Mouse (Mus musculus) midbrain, embryonic 14.5 days (tissue): ENCODE data around the gene Uxs1. TPM values are rescaled to one million over a fixed set of nuclear protein-coding genes. Genes with fewer than 3 reads are reported as not detected.

Experiments used
- ATAC-seq: fragments of 200-750 bp; cut with Nextera tagmentation; 2 replicates; pipeline ENCODE4 v1.8.0; 2017; ENCODE audit warnings: moderate number of reproducible peaks, moderate library complexity; ENCODE audit not compliant: low FRiP score, low TSS enrichment
- DNase-seq: peaks from one replicate; pipeline ENCODE4 v3.0.0-alpha.2; 2015
- H3K27ac ChIP-seq: fragments of 300-500 bp; sonication (generic); replicated peaks from 2 replicates; pipeline ENCODE4 v1.5.1; 2014; ENCODE audit warnings: mild to moderate bottlenecking, low read depth, low read length, moderate library complexity
- H3K27me3 ChIP-seq: fragments of 300-500 bp; sonication (generic); 2 replicates; pipeline ENCODE4 v1.6.1; 2014; ENCODE audit warnings: low read length, control low read depth, mixed read lengths; ENCODE audit not compliant: control insufficient read depth, insufficient read depth
- H3K36me3 ChIP-seq: fragments of 300-500 bp; sonication (generic); 2 replicates; pipeline ENCODE4 v1.6.1; 2014; ENCODE audit warnings: low read length, control low read depth; ENCODE audit not compliant: control insufficient read depth, insufficient read depth
- H3K4me1 ChIP-seq: fragments of 300-500 bp; sonication (generic); 2 replicates; pipeline ENCODE4 v1.6.1; 2014; ENCODE audit warnings: mild to moderate bottlenecking, antibody characterized with exemption, low read length, control low read depth; ENCODE audit not compliant: control insufficient read depth, insufficient read depth
- H3K4me2 ChIP-seq: fragments of 300-500 bp; sonication (generic); 2 replicates; pipeline ENCODE4 v1.6.1; 2014; ENCODE audit warnings: mild to moderate bottlenecking, low read length, moderate library complexity
- H3K4me3 ChIP-seq: fragments of 300-500 bp; sonication (generic); replicated peaks from 2 replicates; pipeline ENCODE4 v1.5.1; 2014; ENCODE audit warnings: low read depth, low read length
- H3K9ac ChIP-seq: fragments of 300-500 bp; sonication (generic); replicated peaks from 2 replicates; pipeline ENCODE4 v1.6.1; 2014; ENCODE audit warnings: mild to moderate bottlenecking, low read length, moderate library complexity
- H3K9me3 ChIP-seq: fragments of 300-500 bp; sonication (generic); 2 replicates; pipeline ENCODE4 v1.6.1; 2016; ENCODE audit warnings: low read length, control low read depth, mixed read lengths; ENCODE audit not compliant: control insufficient read depth
- WGBS: fragments of 180-500 bp; shearing (Covaris S2); extraction: QIAGEN DNeasy Blood & Tissue Kit; methylation state at CpG from one replicate; pipeline ENCODE4 v1.1.7; 2014; 5-methylcytosine and 5-hydroxymethylcytosine counted together
- polyA plus RNA-seq: library from polyadenylated mRNA; unstranded; fragments of >200 nt; fragmentation: Nextera tagmentation; extraction: Ambion mirVana; gene quantifications from 2 replicates; pipeline ENCODE4 v1.2.1, GENCODE M21; 2014

Uxs1 gene
- 13.9 and 14.8 TPM in 2 replicates for polyA plus RNA-seq

GRCm38 (mm10) chr1:43827763-43828194 is at the start of gene Uxs1:
TSS of gene Uxs1 (minus strand) at chr1:43827800.
- Histone ChIP-seq H3K27me3 (no peaks in the 10 kb centered on the region), H3K4me1 (peaks cover 18% of the 10 kb centered on the region), H3K27ac (peak within 1 kb of the TSS; percentile 94), H3K36me3 (no peaks in the 10 kb centered on the region), H3K4me3 (peak within 1 kb of the TSS; percentile 88), H3K4me2 (peak within 1 kb of the TSS; percentile 77), H3K9me3 (no peaks in the 10 kb centered on the region), H3K9ac (peak within 1 kb of the TSS; percentile 85)
- ATAC-seq (peak; percentile 98), DNase-seq (peak; percentile 99)
- WGBS = under 1% methylated on average over 41 of the region's 41 CpGs

GRCm38 (mm10) chr1:43877233-43877632 is 49.6 kb upstream of the Uxs1 start:
- no peaks in the 10 kb centered on the region for H3K36me3 ChIP-seq
- no peak overlapping the region for H3K27ac ChIP-seq
- DNase-seq (no peak), ATAC-seq (no peak)
- H3K4me2 ChIP-seq = no peak overlapping the region
- H3K4me3 ChIP-seq = no peak overlapping the region
- H3K9ac ChIP-seq = no peak overlapping the region
- 94% methylated on average over 6 of the region's 6 CpGs for WGBS
- no peaks in the 10 kb centered on the region for H3K9me3 ChIP-seq
- H3K4me1 ChIP-seq = no peaks in the 10 kb centered on the region
- no peaks in the 10 kb centered on the region for H3K27me3 ChIP-seq

GRCm38 (mm10) chr1:43871116-43871515 is 43.5 kb upstream of the Uxs1 start:
- Histone ChIP-seq H3K4me1 (no peaks in the 10 kb centered on the region), H3K4me3 (no peak overlapping the region), H3K9ac (no peak overlapping the region), H3K27me3 (no peaks in the 10 kb centered on the region), H3K9me3 (no peaks in the 10 kb centered on the region), H3K27ac (no peak overlapping the region), H3K4me2 (no peak overlapping the region), H3K36me3 (no peaks in the 10 kb centered on the region)
- DNase-seq = no peak
- no peak for ATAC-seq

GRCm38 (mm10) chr1:43868510-43868909 is 40.9 kb upstream of the Uxs1 start:
- Histone ChIP-seq H3K9me3 (no peaks in the 10 kb centered on the region), H3K27ac (no peak overlapping the region), H3K27me3 (no peaks in the 10 kb centered on the region), H3K36me3 (no peaks in the 10 kb centered on the region), H3K4me3 (no peak overlapping the region), H3K9ac (no peak overlapping the region), H3K4me1 (no peaks in the 10 kb centered on the region), H3K4me2 (no peak overlapping the region)
- no peak for ATAC-seq
- 82% methylated on average over 1 of the region's 1 CpGs for WGBS
- no peak for DNase-seq

- H3K4me1 ChIP-seq = no peaks in the 10 kb centered on the region
- DNase-seq (no peak), ATAC-seq (no peak)
- no peak overlapping the region for H3K27ac ChIP-seq
- no peak overlapping the region for H3K4me3 ChIP-seq
- H3K4me2 ChIP-seq = no peak overlapping the region
- no peaks in the 10 kb centered on the region for H3K27me3 ChIP-seq
- no peak overlapping the region for H3K9ac ChIP-seq
- no peaks in the 10 kb centered on the region for H3K36me3 ChIP-seq
- no peaks in the 10 kb centered on the region for H3K9me3 ChIP-seq
Observed at GRCm38 (mm10) chr1:43864758-43865157, 37.2 kb upstream of the Uxs1 start.

- DNase-seq (no peak), ATAC-seq (no peak)
- H3K9me3 ChIP-seq = no peaks in the 10 kb centered on the region
- no peak overlapping the region for H3K27ac ChIP-seq
- no peaks in the 10 kb centered on the region for H3K4me1 ChIP-seq
- WGBS = 95% methylated on average over 4 of the region's 4 CpGs
- no peak overlapping the region for H3K4me3 ChIP-seq
- no peaks in the 10 kb centered on the region for H3K36me3 ChIP-seq
- H3K27me3 ChIP-seq = no peaks in the 10 kb centered on the region
- H3K9ac ChIP-seq = no peak overlapping the region
- H3K4me2 ChIP-seq = no peak overlapping the region
Observed at GRCm38 (mm10) chr1:43862614-43863013, 35.0 kb upstream of the Uxs1 start.

GRCm38 (mm10) chr1:43858988-43859387 is 31.4 kb upstream of the Uxs1 start:
- no peak overlapping the region for H3K9ac ChIP-seq
- no peaks in the 10 kb centered on the region for H3K4me1 ChIP-seq
- H3K27ac ChIP-seq = no peak overlapping the region
- no peak for DNase-seq
- 79% methylated on average over 5 of the region's 5 CpGs for WGBS
- no peak overlapping the region for H3K4me3 ChIP-seq
- H3K36me3 ChIP-seq = no peaks in the 10 kb centered on the region
- H3K27me3 ChIP-seq = no peaks in the 10 kb centered on the region
- ATAC-seq = no peak
- no peak overlapping the region for H3K4me2 ChIP-seq
- H3K9me3 ChIP-seq = no peaks in the 10 kb centered on the region

GRCm38 (mm10) chr1:43857656-43858055 is 30.1 kb upstream of the Uxs1 start:
- ATAC-seq = no peak
- WGBS = 75% methylated on average over 1 of the region's 1 CpGs
- no peak overlapping the region for H3K4me3 ChIP-seq
- no peak overlapping the region for H3K27ac ChIP-seq
- DNase-seq = no peak
- no peak overlapping the region for H3K9ac ChIP-seq
- H3K36me3 ChIP-seq = no peaks in the 10 kb centered on the region
- H3K9me3 ChIP-seq = no peaks in the 10 kb centered on the region
- no peak overlapping the region for H3K4me2 ChIP-seq
- H3K4me1 ChIP-seq = no peaks in the 10 kb centered on the region
- H3K27me3 ChIP-seq = no peaks in the 10 kb centered on the region

- H3K9ac ChIP-seq = no peak overlapping the region
- H3K4me3 ChIP-seq = no peak overlapping the region
- H3K36me3 ChIP-seq = no peaks in the 10 kb centered on the region
- no peak for DNase-seq
- H3K27ac ChIP-seq = no peak overlapping the region
- WGBS = 93% methylated on average over 1 of the region's 1 CpGs
- H3K4me1 ChIP-seq = no peaks in the 10 kb centered on the region
- H3K9me3 ChIP-seq = no peaks in the 10 kb centered on the region
- no peaks in the 10 kb centered on the region for H3K27me3 ChIP-seq
- H3K4me2 ChIP-seq = no peak overlapping the region
- ATAC-seq = no peak
Observed at GRCm38 (mm10) chr1:43855591-43855990, 28.0 kb upstream of the Uxs1 start.
